Mouse (Mus musculus) MN1 (cell line): Measurements from ENCODE around the gene Olfr992.
"Not testable (repeated sequence)": the region's sequence is repeated elsewhere in the genome, so short reads cannot be mapped to it uniquely, and the experiment has no call there.

Experiments used
- DNase-seq: peaks from one replicate; pipeline ENCODE4 v3.0.0-alpha.2; 2016; ENCODE audit warnings: low spot score

Olfr992 gene

DNA sequence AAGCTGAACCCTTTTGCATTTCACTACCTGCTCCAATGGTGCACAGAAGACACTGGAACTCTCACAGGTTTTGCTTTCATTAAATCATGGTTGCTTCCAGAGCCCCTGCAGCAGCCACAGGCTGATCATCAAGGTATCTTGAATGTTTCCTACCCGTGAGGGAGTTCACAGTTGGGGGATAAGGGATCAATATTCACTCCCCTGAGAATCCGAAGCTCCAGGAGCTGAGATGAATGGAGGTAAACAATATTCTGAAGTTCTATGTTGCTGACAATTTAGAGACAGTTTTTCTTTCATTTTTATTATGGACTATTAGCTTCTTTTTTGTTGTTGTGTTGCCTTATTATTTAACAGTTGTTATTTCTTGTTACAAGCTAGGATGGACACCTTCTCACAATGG lies at the start of gene Olfr992:
Olfr992 (minus strand) TSS at position 101 of the 400 bp plus-strand sequence.
- DNase-seq: no peak

DNA sequence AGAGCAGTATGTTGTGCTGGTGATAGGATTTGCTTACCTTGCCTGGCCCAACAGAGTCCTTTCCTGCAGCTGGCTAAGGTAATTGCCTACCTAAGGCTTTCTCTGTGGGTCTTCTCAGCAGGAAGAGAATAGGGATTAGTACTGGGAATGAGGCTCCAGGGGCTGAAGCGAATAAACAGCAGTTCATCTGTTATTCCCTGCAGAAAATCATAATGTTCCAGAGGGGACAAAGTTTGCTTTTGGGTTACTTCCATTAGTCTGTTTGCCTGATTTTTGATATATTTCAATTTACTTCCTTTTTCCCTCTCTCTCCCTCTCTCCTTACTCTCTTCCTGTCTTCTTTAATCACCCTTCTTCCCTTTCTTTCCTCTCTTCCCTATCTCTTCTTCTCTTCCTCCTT lies 34.3 kb upstream of the Olfr992 start, which contains the start of gene Olfr995:
Olfr995 (minus strand) TSS at position 101 of the 400 bp plus-strand sequence.
- DNase-seq: no peak

DNA sequence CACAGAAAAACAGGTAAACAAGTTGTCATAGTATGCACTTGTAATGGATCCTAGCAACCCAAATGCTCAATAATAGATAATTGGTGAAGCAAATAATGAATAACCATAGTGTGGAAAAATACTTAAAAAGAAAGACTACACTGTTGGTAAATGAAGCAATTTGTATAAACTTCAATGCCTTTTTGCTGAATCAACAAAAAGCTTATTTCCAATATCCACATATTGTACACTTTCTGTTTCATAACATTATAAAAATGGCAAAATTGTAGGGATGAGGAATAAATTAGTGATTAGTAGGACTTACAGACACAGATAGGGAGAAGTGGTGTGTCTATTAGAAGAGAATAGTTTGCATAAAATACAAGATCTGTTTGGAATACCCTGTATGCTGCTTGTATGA lies 33.3 kb upstream of the Olfr992 start:
- no peak for DNase-seq

DNA sequence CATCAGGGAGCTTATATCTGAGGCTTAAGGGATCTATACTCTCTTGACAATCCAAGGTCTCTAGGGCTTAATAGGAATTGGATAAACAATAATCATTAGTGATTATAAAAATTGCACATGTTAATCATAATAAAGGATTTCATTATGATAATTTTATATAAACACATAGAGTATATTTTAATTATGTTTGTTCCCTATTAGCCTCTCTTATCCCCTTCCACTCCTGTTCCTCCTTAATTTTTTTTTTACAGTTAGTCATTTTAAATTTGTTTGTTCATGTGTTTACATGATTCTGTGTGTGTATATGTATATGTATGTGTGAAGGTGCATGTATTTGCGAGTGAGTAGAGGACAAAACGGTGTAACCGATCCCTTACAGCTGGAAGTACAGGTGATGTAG lies 27.1 kb upstream of the Olfr992 start, which contains the start of gene Olfr994:
Olfr994 (minus strand) TSS at position 101 of the 400 bp plus-strand sequence.
- no peak for DNase-seq

- DNase-seq: no peak
Observed at GRCm38 (mm10) chr2:85425893-85426292, 16.6 kb upstream of the Olfr992 start.

DNA sequence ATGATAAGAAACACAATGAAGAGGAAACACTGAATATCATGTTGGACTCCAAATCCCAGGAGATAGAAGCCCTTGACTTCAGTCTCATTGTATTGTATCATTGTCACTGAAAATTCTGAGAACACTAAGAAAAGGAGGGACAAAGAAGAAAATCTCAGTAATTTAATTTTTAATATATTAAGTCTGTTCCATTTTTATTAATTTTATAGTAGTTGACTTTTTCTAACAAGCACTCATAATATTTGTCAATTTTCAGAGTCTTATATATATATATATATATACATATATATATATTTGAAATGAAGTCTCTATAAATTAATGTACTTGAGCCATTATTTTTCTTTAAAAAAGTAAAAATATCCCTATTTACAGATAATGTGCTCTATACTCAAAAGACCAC lies 5.5 kb upstream of the Olfr992 start, which contains the start of gene Olfr993:
Olfr993 (minus strand) TSS at position 101 of the 400 bp plus-strand sequence.
- no peak for DNase-seq

DNA sequence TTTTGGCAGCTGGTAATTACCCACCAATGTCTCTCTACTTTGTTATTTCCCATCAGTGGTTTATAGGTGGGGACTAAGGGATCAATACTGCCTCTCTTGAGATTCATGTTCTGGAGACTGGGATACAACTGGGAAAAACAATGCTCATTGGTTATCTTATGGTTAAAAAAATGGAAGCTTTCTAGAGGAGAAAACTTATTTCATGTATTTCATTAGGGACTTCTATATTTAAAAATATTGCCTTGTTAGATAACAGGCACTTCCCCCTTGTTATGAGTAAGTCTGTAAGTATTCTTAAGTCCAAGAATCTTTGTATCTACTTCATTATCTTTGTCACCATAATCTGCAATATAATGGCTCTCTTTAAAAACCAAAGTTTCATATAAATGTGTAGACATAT lies 46.1 kb downstream of the Olfr992 start, which contains the start of gene Olfr988:
Olfr988 (minus strand) TSS at position 101 of the 400 bp plus-strand sequence.
- not testable (repeated sequence) for DNase-seq
